Mouse (Mus musculus) myocyte (in vitro differentiated cells): ENCODE data around the gene Clpx. TPM values are rescaled to one million over a fixed set of nuclear protein-coding genes. Genes with fewer than 3 reads are reported as not detected.

Experiments used
- H3K27me3 ChIP-seq: one replicate; pipeline ENCODE4 v1.6.1; 2011; ENCODE audit not compliant: control insufficient read depth, insufficient read depth, insufficient read length
- H3K36me3 ChIP-seq: one replicate; pipeline ENCODE4 v1.6.1; 2011; ENCODE audit not compliant: control insufficient read depth, insufficient read depth
- H3K4me2 ChIP-seq: one replicate; pipeline ENCODE4 v1.6.1; 2011; ENCODE audit warnings: low read depth, control low read depth
- H3K4me3 ChIP-seq: one replicate; pipeline ENCODE4 v1.5.1; 2011; ENCODE audit warnings: mild to moderate bottlenecking, control low read depth, moderate library complexity
- H3K79me2 ChIP-seq: one replicate; pipeline ENCODE4 v1.6.1; 2011; ENCODE audit not compliant: control insufficient read depth, insufficient read depth
- H3ac ChIP-seq: one replicate; pipeline ENCODE4 v1.6.1; 2011; ENCODE audit not compliant: control insufficient read depth, insufficient read length
- CEBPB ChIP-seq: IDR thresholded peaks from 2 replicates; pipeline ENCODE4 v1.6.1; 2011; ENCODE audit warnings: mild to moderate bottlenecking, moderate library complexity; ENCODE audit not compliant: poor library complexity, insufficient read depth, severe bottlenecking
- E2F4 ChIP-seq: IDR thresholded peaks from one replicate; pipeline ENCODE4 v1.6.1; 2011; ENCODE audit warnings: mild to moderate bottlenecking, control low read depth, moderate library complexity; ENCODE audit not compliant: insufficient read depth
- MAX ChIP-seq: IDR thresholded peaks from one replicate; pipeline ENCODE4 v1.6.1; 2011; ENCODE audit warnings: low read depth, mild to moderate bottlenecking, control low read depth
- MYOD1 ChIP-seq, 3 experiments: IDR thresholded peaks; one replicate each; pipeline ENCODE4 v1.6.1; 2011; ENCODE audit warnings: control low read depth in 2 of 3, low read depth in 2 of 3, mild to moderate bottlenecking in 2 of 3, moderate library complexity in 1 of 3; ENCODE audit not compliant: insufficient read length in 2 of 3, control insufficient read depth in 1 of 3
- MYOG ChIP-seq, 3 experiments: IDR thresholded peaks; one replicate each; pipeline ENCODE4 v1.6.1; 2011; ENCODE audit warnings: control low read depth in 2 of 3, low read depth in 2 of 3, mild to moderate bottlenecking in 2 of 3; ENCODE audit not compliant: insufficient read length in 2 of 3, control insufficient read depth in 1 of 3, insufficient read depth in 1 of 3
- POLR2A ChIP-seq: IDR thresholded peaks from one replicate; pipeline ENCODE4 v1.6.1; 2011; ENCODE audit warnings: low read depth, mild to moderate bottlenecking, control low read depth, moderate library complexity; ENCODE audit not compliant: insufficient read length
- POLR2AphosphoS2 ChIP-seq: IDR thresholded peaks from one replicate; pipeline ENCODE4 v1.6.1; 2011; ENCODE audit warnings: low read depth, control low read depth; ENCODE audit not compliant: insufficient read length
- REST ChIP-seq: IDR thresholded peaks from one replicate; pipeline ENCODE4 v1.6.1; 2011; ENCODE audit warnings: mild to moderate bottlenecking, control low read depth, moderate library complexity; ENCODE audit not compliant: insufficient read depth, insufficient read length
- SRF ChIP-seq: IDR thresholded peaks from one replicate; pipeline ENCODE4 v1.6.1; 2011; ENCODE audit warnings: low read depth; ENCODE audit not compliant: control insufficient read depth, insufficient read length
- TCF12 ChIP-seq: IDR thresholded peaks from one replicate; pipeline ENCODE4 v1.6.1; 2011; ENCODE audit warnings: mild to moderate bottlenecking, control low read depth; ENCODE audit not compliant: poor library complexity, insufficient read depth, severe bottlenecking
- TCF3 ChIP-seq: IDR thresholded peaks from one replicate; pipeline ENCODE4 v1.6.1; 2011; ENCODE audit warnings: low read depth, control low read depth; ENCODE audit not compliant: insufficient read length
- USF1 ChIP-seq: IDR thresholded peaks from one replicate; pipeline ENCODE4 v1.6.1; 2011; ENCODE audit warnings: low read depth, mild to moderate bottlenecking, control low read depth, moderate library complexity
- polyA plus RNA-seq: library from polyadenylated mRNA; unstranded; fragments of >200 nt; fragmentation: generic; extraction: Trizol; gene quantifications from one replicate; pipeline ENCODE4 v1.2.1, GENCODE M21; 2012; ENCODE audit warnings: missing spikeins

The Clpx gene
- polyA plus RNA-seq, 1 experiment, result 13.0 TPM

GRCm38 (mm10) chr9:65299650-65300049 is 5.6 kb downstream of the Clpx start:
- TF ChIP-seq E2F4, result no peak
- TF ChIP-seq REST, result no peak
- TF ChIP-seq TCF12, result no peak
- TF ChIP-seq POLR2A, result no peak
- no peak for TF ChIP-seq USF1
- TF ChIP-seq POLR2AphosphoS2, result no peak
- Histone ChIP-seq H3K36me3 (peaks cover 44% of the 10 kb centered on the region), H3ac (no peak overlapping the region)

DNA sequence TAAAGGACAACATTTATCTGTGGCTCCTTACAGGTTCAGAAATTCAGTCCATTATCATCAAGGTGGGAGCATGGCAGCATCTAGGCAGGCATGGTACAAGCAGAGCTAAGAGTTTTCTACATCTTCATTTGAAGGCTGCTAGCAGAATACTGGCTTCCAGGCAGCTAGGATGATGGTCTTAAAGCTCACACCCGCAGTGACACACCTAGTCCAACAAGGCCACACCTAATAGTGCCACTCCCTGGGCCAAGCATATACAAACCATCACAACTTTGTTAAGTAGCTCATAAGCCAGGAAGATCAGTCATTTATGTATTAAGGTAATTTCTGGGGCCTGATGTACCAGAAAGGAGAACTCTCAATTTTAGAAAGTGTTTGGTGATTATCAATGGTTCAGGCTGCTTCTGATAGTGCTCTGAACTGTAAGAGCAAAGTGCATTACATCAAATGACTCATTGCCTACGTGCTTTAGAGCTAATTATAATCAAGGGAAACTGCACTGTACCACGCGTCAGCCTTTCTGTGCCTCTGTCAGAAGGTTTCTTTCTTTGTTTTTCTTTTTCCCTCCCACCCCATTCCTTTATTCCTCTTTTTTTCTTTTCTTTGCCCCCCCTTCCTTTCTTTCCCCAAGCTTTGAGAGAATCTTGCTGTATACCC is 8.4 kb downstream of the Clpx start:
- Histone ChIP-seq H3K27me3 (no peaks in the 10 kb centered on the region), H3K4me3 (no peak overlapping the region), H3ac (no peak overlapping the region), H3K36me3 (peaks cover 46% of the 10 kb centered on the region), H3K79me2 (peaks cover 12% of the 10 kb centered on the region), H3K4me2 (no peak overlapping the region)
- no peak for TF ChIP-seq TCF3
- no peak for TF ChIP-seq CEBPB
- TF ChIP-seq MAX, result no peak
- TF ChIP-seq E2F4, result no peak
- no peak for TF ChIP-seq REST
- TF ChIP-seq USF1, result no peak
- no peak for TF ChIP-seq MYOG (IDR thresholded peaks at IDR 0.05; ENCODE audit: control insufficient read depth in 1 of 3, insufficient read depth in 1 of 3, insufficient read length in 2 of 3, low read depth in 2 of 3)
- TF ChIP-seq POLR2A, result no peak

More at GRCm38 (mm10) chr9:65299650-65300049, 5.6 kb downstream of the Clpx start:
- Histone ChIP-seq H3K79me2 (peaks cover 31% of the 10 kb centered on the region), H3K4me3 (no peak overlapping the region), H3K27me3 (no peaks in the 10 kb centered on the region), H3K4me2 (no peak overlapping the region)

- peaks cover 43% of the 10 kb centered on the region for H3K36me3 ChIP-seq
- peaks cover 5% of the 10 kb centered on the region for H3K79me2 ChIP-seq
- H3K4me2 ChIP-seq, result no peak overlapping the region
- no peaks in the 10 kb centered on the region for H3K27me3 ChIP-seq
- H3ac ChIP-seq, result no peak overlapping the region
- no peak overlapping the region for H3K4me3 ChIP-seq
- TF ChIP-seq TCF3 (no peak), POLR2AphosphoS2 (no peak), TCF12 (no peak), E2F4 (no peak), REST (no peak), USF1 (no peak), SRF (no peak), CEBPB (no peak), MYOG (IDR thresholded peaks at IDR 0.05; ENCODE audit: control insufficient read depth in 1 of 3, insufficient read depth in 1 of 3, insufficient read length in 2 of 3, low read depth in 2 of 3) (no peak), POLR2A (no peak), MAX (no peak), MYOD1 (IDR thresholded peaks at IDR 0.05; ENCODE audit: control insufficient read depth in 1 of 3, insufficient read length in 2 of 3, low read depth in 2 of 3) (no peak)
These were observed 9.5 kb downstream of the Clpx start for GRCm38 (mm10) chr9:65303586-65303985.

DNA sequence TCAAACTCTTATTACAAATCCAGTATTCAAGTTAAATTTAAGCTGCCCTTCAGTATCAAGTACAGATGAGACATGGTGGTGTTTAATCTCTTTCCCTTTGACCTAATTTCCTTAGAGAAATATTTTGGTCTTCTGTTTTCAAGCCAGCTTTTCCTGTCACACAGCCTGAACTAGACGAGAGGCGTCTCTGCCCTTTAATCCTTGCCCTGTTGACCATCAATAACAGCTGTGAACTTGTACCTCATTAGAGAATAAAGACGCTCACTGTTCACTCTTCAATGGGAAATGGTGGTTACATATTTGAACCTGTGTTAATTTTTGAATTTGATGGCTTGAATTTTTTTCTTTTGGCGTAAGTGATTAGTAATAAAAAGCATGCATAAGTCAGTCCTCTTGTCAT is 10.2 kb downstream of the Clpx start:
- H3K4me2 ChIP-seq, result no peak overlapping the region
- H3K79me2 ChIP-seq, result no peaks in the 10 kb centered on the region
- H3ac ChIP-seq, result no peak overlapping the region
- H3K36me3 ChIP-seq, result peaks cover 48% of the 10 kb centered on the region
- H3K4me3 ChIP-seq, result no peak overlapping the region
- TF ChIP-seq POLR2A, result no peak
- TF ChIP-seq USF1, result no peak
- no peak for TF ChIP-seq TCF12
- TF ChIP-seq E2F4, result no peak
- no peaks in the 10 kb centered on the region for H3K27me3 ChIP-seq

DNA sequence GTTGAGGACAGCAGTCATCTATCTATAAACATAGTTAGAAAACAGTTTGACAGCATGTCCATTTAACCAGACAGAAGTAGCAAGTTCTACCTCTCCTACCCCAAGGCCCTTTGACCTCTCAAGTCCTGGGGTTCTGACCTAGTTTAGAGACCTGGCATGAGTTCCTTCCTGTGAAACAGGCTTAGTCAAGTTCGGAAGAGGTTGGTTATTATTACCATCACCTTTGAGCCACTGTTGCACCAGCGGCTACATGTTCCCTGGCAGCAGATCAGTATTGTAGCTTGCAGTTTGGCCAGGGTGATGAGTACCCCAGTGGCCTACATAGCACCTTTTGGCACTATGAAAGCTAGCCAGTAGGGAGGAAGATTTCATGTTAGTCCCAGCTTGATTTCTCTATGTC is 12.6 kb downstream of the Clpx start:
- Histone ChIP-seq H3K36me3 (peaks cover 42% of the 10 kb centered on the region), H3ac (no peak overlapping the region), H3K27me3 (no peaks in the 10 kb centered on the region), H3K4me2 (no peak overlapping the region), H3K4me3 (no peak overlapping the region), H3K79me2 (no peaks in the 10 kb centered on the region)
- TF ChIP-seq POLR2AphosphoS2, result no peak
- no peak for TF ChIP-seq MYOG (IDR thresholded peaks at IDR 0.05; ENCODE audit: control insufficient read depth in 1 of 3, insufficient read depth in 1 of 3, insufficient read length in 2 of 3, low read depth in 2 of 3)
- TF ChIP-seq TCF3, result no peak
- no peak for TF ChIP-seq REST
- TF ChIP-seq SRF, result no peak
- TF ChIP-seq MAX, result no peak
- no peak for TF ChIP-seq E2F4
- TF ChIP-seq MYOD1 (IDR thresholded peaks at IDR 0.05; ENCODE audit: control insufficient read depth in 1 of 3, insufficient read length in 2 of 3, low read depth in 2 of 3), result no peak
- no peak for TF ChIP-seq USF1
- no peak for TF ChIP-seq TCF12
- TF ChIP-seq CEBPB, result no peak
- no peak for TF ChIP-seq POLR2A
